Mouse (Mus musculus): ENCODE data around the gene Prps1.
"Not testable (repeated sequence)": the region's sequence is repeated elsewhere in the genome, so short reads cannot be mapped to it uniquely, and the experiment has no call there.

Gene Prps1

DNA sequence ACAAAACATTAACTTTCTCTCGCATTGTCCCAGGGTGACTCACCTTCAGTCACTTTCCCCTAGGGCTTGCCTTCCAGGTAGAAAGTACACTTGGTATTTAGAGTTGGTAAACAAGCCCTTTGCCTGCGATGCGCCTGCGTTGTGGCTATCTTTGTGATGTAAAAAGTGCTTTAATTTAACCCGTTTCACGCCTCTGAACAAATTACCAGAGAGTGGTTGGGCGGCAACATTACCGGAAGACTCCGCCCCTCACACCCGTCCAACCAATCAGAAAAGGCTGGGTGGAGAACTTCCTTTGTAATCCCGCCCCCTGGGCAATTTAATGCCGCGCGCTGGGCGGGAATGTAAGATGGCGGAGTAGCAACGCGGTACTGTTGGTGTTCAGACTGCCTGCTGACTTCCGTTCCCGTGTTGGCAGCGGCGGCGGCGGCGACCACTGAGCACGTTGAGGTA lies at the start of gene Prps1:
Gene Prps1, plus strand, starts transcription at position 335 of the 453 bp plus-strand sequence.
- DNase-seq (ENCODE audit: low spot score in 2 of 2) = peak; percentile 92

DNA sequence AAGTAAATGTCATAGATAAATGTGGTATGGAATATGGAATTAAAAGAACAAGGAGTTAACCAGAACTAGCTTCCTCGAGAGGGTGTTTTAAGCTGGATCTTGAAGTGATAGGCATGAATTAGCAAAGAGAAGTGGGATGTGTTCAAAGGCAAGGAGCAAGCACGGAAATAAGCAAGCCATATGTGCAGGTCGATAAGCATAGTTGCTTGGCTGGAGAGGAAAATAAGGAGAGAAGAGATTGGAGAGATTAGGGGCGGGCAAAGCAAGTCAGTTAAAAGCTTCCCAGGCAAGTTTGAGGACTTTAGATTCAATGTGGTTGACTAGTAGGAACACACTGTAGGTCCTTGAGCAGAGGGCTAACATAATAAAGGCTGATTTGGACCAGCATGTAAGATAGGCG lies 48.8 kb upstream of the Prps1 start:
- DNase-seq (ENCODE audit: low spot score in 2 of 2) = no peak

DNA sequence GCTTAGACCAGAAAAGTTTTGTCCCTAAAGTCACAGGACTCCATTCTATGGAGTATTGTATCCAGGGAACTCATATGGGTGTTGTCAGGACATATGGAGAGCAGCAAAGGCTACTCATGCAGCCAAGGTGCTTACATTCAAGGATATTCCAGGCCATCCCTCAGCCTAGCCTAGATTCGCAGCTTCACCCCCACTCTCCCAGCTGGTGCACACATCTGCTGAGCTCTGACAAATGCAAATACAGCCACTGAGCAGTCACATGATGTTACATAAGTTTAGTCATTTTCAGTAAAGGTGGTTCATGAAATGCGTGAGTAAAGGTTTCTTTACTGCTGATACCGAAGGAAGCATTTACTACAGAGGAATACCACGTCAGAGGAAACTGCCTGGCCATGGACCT lies 37.9 kb upstream of the Prps1 start:
- peak in 1 of 2 experiments; percentile 35 for DNase-seq (ENCODE audit: low spot score in 2 of 2)

GRCm38 (mm10) chrX:140427124-140427523 lies 29.3 kb upstream of the Prps1 start:
- no peak for DNase-seq (ENCODE audit: low spot score in 2 of 2)

DNA sequence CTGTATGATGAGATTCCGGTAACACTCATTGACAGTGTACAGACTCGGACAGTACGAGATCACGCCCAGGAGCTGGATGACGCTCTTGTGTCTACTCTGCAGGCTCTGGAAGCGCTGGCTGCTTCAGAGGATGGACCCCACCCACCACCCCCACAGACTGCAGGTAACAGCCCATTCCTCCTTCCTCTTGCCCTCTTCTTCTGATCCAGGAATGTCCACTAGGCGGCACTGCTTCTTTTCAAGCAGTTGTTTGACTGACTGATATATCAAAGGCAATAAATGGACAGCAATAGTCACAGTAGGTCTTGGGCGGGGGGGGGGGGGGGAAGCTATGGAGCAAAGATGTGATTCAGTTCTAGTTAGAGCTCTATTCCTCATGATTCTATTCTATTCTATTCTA lies 28.2 kb upstream of the Prps1 start:
- DNase-seq (ENCODE audit: low spot score in 2 of 2) = no peak

- no peak for DNase-seq (ENCODE audit: low spot score in 2 of 2)
Observed at GRCm38 (mm10) chrX:140429985-140430384, 26.4 kb upstream of the Prps1 start.

DNA sequence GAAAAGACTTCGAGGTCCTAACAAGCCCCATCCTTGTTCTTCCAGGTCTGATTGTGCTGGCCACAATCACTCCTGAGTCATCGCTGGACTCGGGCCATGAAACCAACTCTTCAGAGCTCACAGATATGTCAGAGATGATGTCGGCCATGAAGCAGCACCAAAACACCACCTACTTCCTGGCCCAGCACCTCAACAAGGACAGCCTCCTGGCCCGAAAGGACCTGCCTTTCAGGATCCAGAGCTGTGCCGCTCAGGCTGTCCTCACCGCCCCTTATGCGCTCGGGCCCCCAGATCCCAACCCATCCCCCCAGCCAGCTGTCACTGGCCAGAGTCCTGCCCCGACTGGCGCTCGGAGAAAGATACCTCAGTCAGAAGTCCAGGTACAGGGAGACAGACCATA lies 25.9 kb upstream of the Prps1 start:
- DNase-seq (ENCODE audit: low spot score in 2 of 2) = no peak

- DNase-seq (ENCODE audit: low spot score in 2 of 2) = no peak
Observed at GRCm38 (mm10) chrX:140431981-140432380, 24.4 kb upstream of the Prps1 start.

DNA sequence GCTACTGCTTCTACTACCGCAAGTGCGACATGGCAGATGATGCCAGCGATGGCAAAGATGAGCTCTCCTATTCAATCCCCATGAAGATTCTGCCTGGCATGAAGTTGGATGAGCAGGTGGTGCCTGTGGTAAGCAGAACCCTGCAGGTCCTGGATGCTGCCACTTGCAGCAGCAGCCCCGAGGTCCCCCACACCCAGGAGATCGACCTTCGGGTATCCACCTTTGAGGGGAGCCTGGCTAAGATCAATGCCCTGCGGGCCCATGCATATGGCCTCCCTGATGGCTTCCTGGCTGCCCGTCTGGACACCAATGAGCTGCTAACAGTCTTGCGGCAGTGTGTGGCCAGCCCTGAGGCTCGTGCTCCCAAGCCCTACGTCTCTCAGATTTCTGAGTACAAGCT lies 23.6 kb upstream of the Prps1 start:
- DNase-seq (ENCODE audit: low spot score in 2 of 2) = no peak

DNA sequence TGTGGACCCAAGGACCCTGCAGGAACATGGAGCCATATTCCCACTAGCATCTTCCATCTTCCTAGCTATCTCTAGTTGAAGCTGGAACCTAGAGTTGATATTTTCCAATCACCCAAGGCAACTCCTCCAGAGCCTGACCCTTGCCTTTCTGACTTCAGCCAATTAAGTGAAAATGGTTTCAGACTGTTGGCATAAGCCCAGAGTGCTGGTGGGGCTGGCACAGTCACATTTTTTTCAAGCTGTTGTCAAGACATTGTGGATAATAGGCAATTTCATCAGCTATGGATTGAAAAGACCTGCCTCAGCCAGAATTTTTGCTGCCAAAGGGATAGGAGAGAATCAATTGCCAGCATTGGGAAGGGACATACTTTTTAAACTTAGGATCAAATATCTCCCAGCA lies 18.5 kb upstream of the Prps1 start:
- DNase-seq (ENCODE audit: low spot score in 2 of 2) = no peak

GRCm38 (mm10) chrX:140445551-140445950 lies 10.9 kb upstream of the Prps1 start:
- no peak for DNase-seq (ENCODE audit: low spot score in 2 of 2)

- no peak for DNase-seq (ENCODE audit: low spot score in 2 of 2)
Observed at GRCm38 (mm10) chrX:140450071-140450470, 6.3 kb upstream of the Prps1 start.

- peak; percentile 35 to 40 for DNase-seq (ENCODE audit: low spot score in 2 of 2)
Observed at GRCm38 (mm10) chrX:140456751-140457491, 508 bp downstream of the Prps1 start.

DNA sequence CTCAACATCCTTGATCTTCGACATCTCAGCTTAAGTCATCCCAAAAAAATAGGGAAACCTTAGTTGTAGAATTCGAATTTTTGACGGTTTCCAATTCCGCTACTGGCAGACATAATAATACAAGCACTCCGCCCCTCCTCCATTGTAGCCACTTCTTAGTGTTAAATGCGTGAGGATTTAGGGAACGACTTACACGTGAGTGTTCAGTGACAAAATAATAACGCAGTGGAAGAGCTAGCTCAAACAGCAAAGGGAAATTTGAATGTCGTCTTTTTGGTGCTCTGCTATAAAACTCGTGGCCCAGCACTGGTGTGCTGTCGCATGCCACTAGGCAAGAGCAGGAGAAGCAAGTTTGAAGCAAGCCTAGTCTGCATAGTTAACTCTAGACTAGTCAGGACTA lies 1.1 kb downstream of the Prps1 start:
- DNase-seq (ENCODE audit: low spot score in 2 of 2) = no peak

DNA sequence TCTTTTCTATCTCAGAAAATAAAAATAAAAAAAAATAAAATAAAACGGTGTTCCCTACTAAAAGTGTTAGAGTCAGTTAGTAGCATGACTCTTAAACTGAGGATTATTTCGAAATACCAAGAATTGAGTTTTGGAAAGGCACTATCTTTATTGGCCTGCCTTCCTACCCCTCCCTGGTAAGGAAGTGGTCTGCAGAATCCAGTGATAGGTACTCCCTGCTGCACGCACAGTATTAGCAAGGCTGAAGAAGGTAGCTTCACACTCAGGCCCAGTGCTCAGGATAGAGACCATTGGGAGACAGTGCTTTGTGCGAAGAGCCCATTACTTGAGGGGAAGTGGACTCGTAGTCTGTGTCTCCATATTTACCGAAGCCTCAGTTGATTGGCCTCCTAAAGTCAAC lies 21.8 kb downstream of the Prps1 start:
- DNase-seq (ENCODE audit: low spot score in 2 of 2) = no peak

- no peak for DNase-seq (ENCODE audit: low spot score in 2 of 2)
Observed at GRCm38 (mm10) chrX:140479171-140479570, 22.8 kb downstream of the Prps1 start.

GRCm38 (mm10) chrX:140489174-140489573 lies 32.8 kb downstream of the Prps1 start:
- no peak for DNase-seq (ENCODE audit: low spot score in 2 of 2)

GRCm38 (mm10) chrX:140490203-140490602 lies 33.8 kb downstream of the Prps1 start:
- DNase-seq (ENCODE audit: low spot score in 2 of 2) = no peak

- DNase-seq (ENCODE audit: low spot score in 2 of 2) = peak; percentile 37 to 39
Observed at GRCm38 (mm10) chrX:140491884-140492571, 35.6 kb downstream of the Prps1 start.

GRCm38 (mm10) chrX:140493527-140494029 lies 37.2 kb downstream of the Prps1 start:
- no peak for DNase-seq (ENCODE audit: low spot score in 2 of 2)

- DNase-seq (ENCODE audit: low spot score in 2 of 2) = no peak
Observed at GRCm38 (mm10) chrX:140494170-140494569, 37.8 kb downstream of the Prps1 start.

- DNase-seq (ENCODE audit: low spot score in 2 of 2) = not testable (repeated sequence)
Observed at GRCm38 (mm10) chrX:140498431-140498830, 42.0 kb downstream of the Prps1 start.

DNA sequence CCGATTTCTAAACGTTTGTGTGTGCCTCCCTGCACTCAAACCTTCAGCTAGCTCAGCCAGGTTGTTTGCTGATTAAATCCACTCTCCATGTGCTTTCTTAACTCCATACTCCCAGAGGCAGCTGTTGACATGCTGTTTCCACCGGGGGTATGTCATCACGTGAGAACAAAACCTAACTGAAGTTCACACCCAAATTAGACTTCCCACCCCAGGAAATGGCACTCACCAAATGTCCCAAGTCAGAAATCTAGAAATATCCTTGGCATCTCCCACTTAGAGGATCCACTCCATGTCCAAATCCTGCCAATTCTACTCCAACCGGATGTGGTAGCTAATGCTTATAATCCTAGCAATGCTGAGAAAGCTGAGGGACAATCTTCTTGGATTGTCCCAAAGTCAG lies 43.9 kb downstream of the Prps1 start:
- DNase-seq (ENCODE audit: low spot score in 2 of 2) = no peak
